Mouse (Mus musculus) myocyte (in vitro differentiated cells): ENCODE measurements around the gene Crym.

ENCODE experiments used
- CEBPB ChIP-seq: IDR thresholded peaks from 2 replicates; pipeline ENCODE4 v1.6.1; 2011; ENCODE audit warnings: mild to moderate bottlenecking, moderate library complexity; ENCODE audit not compliant: poor library complexity, insufficient read depth, severe bottlenecking
- MAX ChIP-seq: IDR thresholded peaks from one replicate; pipeline ENCODE4 v1.6.1; 2011; ENCODE audit warnings: low read depth, mild to moderate bottlenecking, control low read depth
- MYOD1 ChIP-seq, 3 experiments: IDR thresholded peaks; one replicate each; pipeline ENCODE4 v1.6.1; 2011; ENCODE audit warnings: control low read depth in 2 of 3, low read depth in 2 of 3, mild to moderate bottlenecking in 2 of 3, moderate library complexity in 1 of 3; ENCODE audit not compliant: insufficient read length in 2 of 3, control insufficient read depth in 1 of 3
- POLR2A ChIP-seq: IDR thresholded peaks from one replicate; pipeline ENCODE4 v1.6.1; 2011; ENCODE audit warnings: low read depth, mild to moderate bottlenecking, control low read depth, moderate library complexity; ENCODE audit not compliant: insufficient read length
- POLR2AphosphoS2 ChIP-seq: IDR thresholded peaks from one replicate; pipeline ENCODE4 v1.6.1; 2011; ENCODE audit warnings: low read depth, control low read depth; ENCODE audit not compliant: insufficient read length
- REST ChIP-seq: IDR thresholded peaks from one replicate; pipeline ENCODE4 v1.6.1; 2011; ENCODE audit warnings: mild to moderate bottlenecking, control low read depth, moderate library complexity; ENCODE audit not compliant: insufficient read depth, insufficient read length
- TCF3 ChIP-seq: IDR thresholded peaks from one replicate; pipeline ENCODE4 v1.6.1; 2011; ENCODE audit warnings: low read depth, control low read depth; ENCODE audit not compliant: insufficient read length
- USF1 ChIP-seq: IDR thresholded peaks from one replicate; pipeline ENCODE4 v1.6.1; 2011; ENCODE audit warnings: low read depth, mild to moderate bottlenecking, control low read depth, moderate library complexity

GRCm38 (mm10) chr7:120145191-120145590, 56.7 kb downstream of the Crym start, which contains the start of gene Zp2:
- TF ChIP-seq CEBPB (no peak), TCF3 (no peak), USF1 (no peak), POLR2A (no peak), REST (no peak), MYOD1 (IDR thresholded peaks at IDR 0.05; ENCODE audit: control insufficient read depth in 1 of 3, insufficient read length in 2 of 3, low read depth in 2 of 3) (no peak), POLR2AphosphoS2 (no peak), MAX (no peak)
